Mouse (Mus musculus): ENCODE measurements around the gene Moap1.

The Moap1 gene

GRCm38 (mm10) chr12:102695369-102696239, 47.9 kb downstream of the Moap1 start:
- Histone ChIP-seq H3K9me3 (ENCODE audit: low read length) (no peaks in the 10 kb centered on the region), H3K36me3 (ENCODE audit: insufficient read depth, low read length) (peaks cover 43% of the 10 kb centered on the region), H3K4me1 (replicated peaks; ENCODE audit: low read depth, low read length) (peaks cover 100% of the 10 kb centered on the region), H3K27me3 (ENCODE audit: insufficient read depth, low read length) (no peaks in the 10 kb centered on the region), H3K4me3 (replicated peaks; ENCODE audit: low read length) (peak overlapping the region; percentile 53)
- TF ChIP-seq NANOG (IDR thresholded peaks at IDR 0.05; ENCODE audit: borderline replicate concordance, low read length) (no peak), POU5F1 (IDR thresholded peaks at IDR 0.05; ENCODE audit: borderline replicate concordance, low read length) (no peak), CTCF (conservative IDR thresholded peaks at IDR 0.05; ENCODE audit: low read length) (no peak)
